Comparison of ENCODE assay signal across 8 mouse cellular contexts in the genomic region with DNA sequence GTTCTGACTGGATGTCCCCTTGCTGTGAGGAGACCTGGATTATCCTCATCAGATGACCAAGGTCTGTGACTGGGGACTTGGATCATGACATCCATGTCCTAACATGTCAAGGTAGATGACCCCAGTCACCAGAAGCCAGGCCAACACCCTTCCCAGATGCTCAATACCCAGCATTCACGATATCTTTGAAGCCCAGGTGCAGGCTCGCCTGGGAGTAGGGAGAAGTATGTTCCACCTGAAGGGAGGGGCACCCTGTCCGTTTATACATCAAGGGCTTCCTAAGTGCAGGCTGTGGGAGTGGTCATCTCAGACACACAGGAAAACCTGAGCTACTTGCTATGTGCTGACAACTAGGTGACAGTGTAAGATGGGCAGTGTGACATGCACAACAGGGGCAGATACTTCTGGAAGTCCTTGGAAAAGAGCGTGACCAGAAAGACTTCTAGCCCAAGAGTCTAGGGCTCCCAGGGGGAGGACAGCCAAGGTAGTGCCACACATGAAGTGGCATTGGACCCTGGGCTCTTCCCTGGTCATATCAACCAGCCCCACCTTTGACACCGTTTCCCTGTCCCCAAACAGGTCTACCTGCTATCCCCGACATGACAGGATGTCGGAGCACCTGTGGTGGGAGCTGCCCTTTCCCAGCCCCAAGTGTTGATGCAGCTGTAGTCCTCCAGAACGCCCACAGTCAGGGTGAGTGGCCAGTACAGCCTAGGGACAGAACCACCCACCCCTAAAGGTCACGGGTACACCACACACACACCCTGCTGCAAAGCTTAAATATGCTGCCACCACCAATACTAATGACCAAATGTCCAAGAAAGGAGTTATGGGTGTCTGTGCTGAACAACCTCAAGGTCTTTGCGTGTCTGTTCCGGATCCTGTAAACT. TPM values are rescaled to one million over a fixed set of nuclear protein-coding genes. Genes with fewer than 3 reads are reported as not detected.
A peak's percentile ranks its signal among the peaks of the same experiment; 100 is the strongest.
DNase-seq lines count a peak whose midpoint lies in the region; ATAC-seq and TF ChIP-seq lines count a peak whose summit lies in the region.

No protein-coding gene starts in this region.

- peak overlapping the region; percentile 100 for H3K4me3 ChIP-seq in E14TG2a.4 (replicated peaks; ENCODE audit: low read length)
- H3K4me3 ChIP-seq in intestine, embryonic 14.5 days (ENCODE audit: low read depth, low read length) = peak overlapping the region; percentile 80
- H3K4me3 ChIP-seq in midbrain, embryonic 15.5 days = peak overlapping the region; percentile 69

- H3K9me3 ChIP-seq in E14TG2a.4 (ENCODE audit: low read length) = no peaks in the 10 kb centered on the region
- H3K9me3 ChIP-seq in intestine, embryonic 14.5 days (ENCODE audit: control insufficient read depth, low read length) = no peaks in the 10 kb centered on the region
- H3K9me3 ChIP-seq in midbrain, embryonic 15.5 days = no peaks in the 10 kb centered on the region

- H3K4me2 ChIP-seq in intestine, embryonic 14.5 days (ENCODE audit: low read length) = peak overlapping the region; percentile 58
- H3K4me2 ChIP-seq in midbrain, embryonic 15.5 days = peak overlapping the region; percentile 67

- WGBS in intestine, embryonic 14.5 days = 25% methylated on average over 11 of the region's 11 CpGs
- WGBS in midbrain, embryonic 15.5 days = 41% methylated on average over 11 of the region's 11 CpGs

- peak; percentile 16 for ATAC-seq in erythroblast, adult 5-6 weeks (replicated peaks; ENCODE audit: low FRiP score, poor library complexity, severe bottlenecking)
- peak; percentile 20; the same call in 1 of the 2 replicates for ATAC-seq in intestine, embryonic 14.5 days (replicated peaks; ENCODE audit: low FRiP score, low TSS enrichment, low read depth)
- peak; percentile 40 for ATAC-seq in midbrain, embryonic 15.5 days (replicated peaks)

- H3K27ac ChIP-seq in intestine, embryonic 14.5 days (ENCODE audit: low read depth) = peak overlapping the region; percentile 55
- peak overlapping the region; percentile 91 for H3K27ac ChIP-seq in midbrain, embryonic 15.5 days

- H3K36me3 ChIP-seq in E14TG2a.4 (ENCODE audit: insufficient read depth, low read length) = peaks cover 35% of the 10 kb centered on the region
- peaks cover 17% of the 10 kb centered on the region for H3K36me3 ChIP-seq in intestine, embryonic 14.5 days (ENCODE audit: control insufficient read depth, insufficient read depth, low read length)
- H3K36me3 ChIP-seq in midbrain, embryonic 15.5 days (replicated peaks) = peaks cover 7% of the 10 kb centered on the region; the same call in 1 of the 2 replicates

- peak; percentile 13 for DNase-seq in gastrocnemius, postnatal 10 days
- no peak for DNase-seq in gastrocnemius, postnatal 36 days
- no peak for DNase-seq in intestine, embryonic 14.5 days (ENCODE audit: low spot score)
- no peak for DNase-seq in frontal cortex, postnatal 36 days (ENCODE audit: low spot score in 2 of 2)
- DNase-seq in ovary, postnatal 10 days (ENCODE audit: low spot score) = no peak

- peaks cover 75% of the 10 kb centered on the region for H3K4me1 ChIP-seq in E14TG2a.4 (replicated peaks; ENCODE audit: low read depth, low read length)
- peaks cover 15% of the 10 kb centered on the region for H3K4me1 ChIP-seq in intestine, embryonic 14.5 days (replicated peaks; ENCODE audit: control insufficient read depth, insufficient read depth, low read length)
- peaks cover 26% of the 10 kb centered on the region for H3K4me1 ChIP-seq in midbrain, embryonic 15.5 days

- intact Hi-C loops in gastrocnemius, postnatal 36 days (cut with DNase I) = no loop called here

- H3K27me3 ChIP-seq in E14TG2a.4 (ENCODE audit: insufficient read depth, low read length) = no peaks in the 10 kb centered on the region
- H3K27me3 ChIP-seq in intestine, embryonic 14.5 days (replicated peaks; ENCODE audit: control insufficient read depth, insufficient read depth, low read length) = no peaks in the 10 kb centered on the region
- no peaks in the 10 kb centered on the region for H3K27me3 ChIP-seq in midbrain, embryonic 15.5 days (replicated peaks)

- H3K9ac ChIP-seq in intestine, embryonic 14.5 days (ENCODE audit: low read length) = peak overlapping the region; percentile 14; the same call in 1 of the 2 replicates
- H3K9ac ChIP-seq in midbrain, embryonic 15.5 days = peak overlapping the region; percentile 52

- TF ChIP-seq CTCF in E14TG2a.4 (conservative IDR thresholded peaks at IDR 0.05; ENCODE audit: low read length) = no peak

RNA-seq across cellular contexts. Expression of a gene that starts 1.1 kb away (rescaled TPM):
- total RNA-seq in gastrocnemius, postnatal 10 days (2021) = 100 to 1,000 TPM; 265 to 287 TPM
- total RNA-seq in gastrocnemius, postnatal 36 days (2021) = 100 to 1,000 TPM; 344 to 378 TPM
- 20.5 and 25.9 TPM in 2 replicates for total RNA-seq in erythroblast, adult 5-6 weeks (2015; ENCODE audit: low replicate concordance)
- 36.7 and 46.1 TPM in 2 replicates for total RNA-seq in erythroblast, adult 5-6 weeks (2017; ENCODE audit: low replicate concordance)
- 129 and 145 TPM in 2 replicates for polyA plus RNA-seq in intestine, embryonic 14.5 days (2014; fragmentation: Nextera tagmentation; extraction: Ambion mirVana)
- 88.8 and 91.6 TPM in 2 replicates for polyA plus RNA-seq in midbrain, embryonic 15.5 days (2015; fragmentation: Nextera tagmentation; extraction: Ambion mirVana)

RNA-seq across cellular contexts. Expression of a gene that starts 8.0 kb away (rescaled TPM):
- total RNA-seq in gastrocnemius, postnatal 10 days (2021) = 1 to 10 TPM; 2.3 to 2.7 TPM
- total RNA-seq in gastrocnemius, postnatal 36 days (2021) = 1 to 10 TPM; 4.4 to 6.0 TPM
- total RNA-seq in erythroblast, adult 5-6 weeks (2015; ENCODE audit: low replicate concordance) = not detected in 2 replicates
- 1.7 TPM in 1 of 2 replicates, not detected in the other for total RNA-seq in erythroblast, adult 5-6 weeks (2017; ENCODE audit: low replicate concordance)
- polyA plus RNA-seq in intestine, embryonic 14.5 days (2014; fragmentation: Nextera tagmentation; extraction: Ambion mirVana) = 0.78 and 1.2 TPM in 2 replicates
- 1.7 and 2.2 TPM in 2 replicates for polyA plus RNA-seq in midbrain, embryonic 15.5 days (2015; fragmentation: Nextera tagmentation; extraction: Ambion mirVana)

RNA-seq across cellular contexts. Expression of a gene that starts 11.7 kb away (rescaled TPM):
- 10 to 100 TPM; 18.3 to 18.7 TPM for total RNA-seq in gastrocnemius, postnatal 10 days (2021)
- 10 to 100 TPM; 19.2 to 19.6 TPM for total RNA-seq in gastrocnemius, postnatal 36 days (2021)
- 2.9 and 6.3 TPM in 2 replicates for total RNA-seq in erythroblast, adult 5-6 weeks (2015; ENCODE audit: low replicate concordance)
- 0.56 and 0.68 TPM in 2 replicates for total RNA-seq in erythroblast, adult 5-6 weeks (2017; ENCODE audit: low replicate concordance)
- polyA plus RNA-seq in intestine, embryonic 14.5 days (2014; fragmentation: Nextera tagmentation; extraction: Ambion mirVana) = 80.1 and 81.2 TPM in 2 replicates
- 99.8 and 105 TPM in 2 replicates for polyA plus RNA-seq in midbrain, embryonic 15.5 days (2015; fragmentation: Nextera tagmentation; extraction: Ambion mirVana)

RNA-seq across cellular contexts. Expression of a gene that starts 16.5 kb away (rescaled TPM):
- not detected for total RNA-seq in gastrocnemius, postnatal 10 days (2021)
- total RNA-seq in gastrocnemius, postnatal 36 days (2021) = not detected
- not detected in 2 replicates for total RNA-seq in erythroblast, adult 5-6 weeks (2015; ENCODE audit: low replicate concordance)
- total RNA-seq in erythroblast, adult 5-6 weeks (2017; ENCODE audit: low replicate concordance) = 0.84 TPM in 1 of 2 replicates, not detected in the other
- 32.5 and 34.7 TPM in 2 replicates for polyA plus RNA-seq in intestine, embryonic 14.5 days (2014; fragmentation: Nextera tagmentation; extraction: Ambion mirVana)
- polyA plus RNA-seq in midbrain, embryonic 15.5 days (2015; fragmentation: Nextera tagmentation; extraction: Ambion mirVana) = 0.79 and 1.1 TPM in 2 replicates

RNA-seq across cellular contexts. Expression of a gene that starts 23.4 kb away (rescaled TPM):
- 100 to 1,000 TPM; 420 to 439 TPM for total RNA-seq in gastrocnemius, postnatal 10 days (2021)
- 100 to 1,000 TPM; 528 to 635 TPM for total RNA-seq in gastrocnemius, postnatal 36 days (2021)
- total RNA-seq in erythroblast, adult 5-6 weeks (2015; ENCODE audit: low replicate concordance) = 913 and 945 TPM in 2 replicates
- total RNA-seq in erythroblast, adult 5-6 weeks (2017; ENCODE audit: low replicate concordance) = 805 and 888 TPM in 2 replicates
- 895 and 900 TPM in 2 replicates for polyA plus RNA-seq in intestine, embryonic 14.5 days (2014; fragmentation: Nextera tagmentation; extraction: Ambion mirVana)
- polyA plus RNA-seq in midbrain, embryonic 15.5 days (2015; fragmentation: Nextera tagmentation; extraction: Ambion mirVana) = 819 and 876 TPM in 2 replicates

Comparison
In these comparisons a context has a peak if more than half of its experiments do, and no peak if none do; other contexts are left out.
1. RNA of a gene that starts 1.1 kb away (total RNA-seq): 344 to 378 TPM in gastrocnemius, postnatal 36 days and 265 to 287 TPM in gastrocnemius, postnatal 10 days; 20.5 to 46.1 TPM in erythroblast, adult 5-6 weeks; every median in the first group is over 4 times any median in the second.
2. Peak in every context shown above with its lines, with median percentiles within 50 percentile points of each other: H3K4me3 ChIP-seq and ATAC-seq.